Mouse (Mus musculus) intestine, embryonic 14.5 days (tissue): ENCODE measurements around the gene Rps6kl1. TPM values are rescaled to one million over a fixed set of nuclear protein-coding genes. Genes with fewer than 3 reads are reported as not detected.

Source experiments
- ATAC-seq: fragments of 200-750 bp; cut with Nextera tagmentation; replicated peaks from 2 replicates; pipeline ENCODE4 v1.8.0; 2017; ENCODE audit warnings: low read depth, moderate number of reproducible peaks, moderate TSS enrichment, moderate library complexity; ENCODE audit not compliant: low FRiP score, low TSS enrichment
- DNase-seq: peaks from one replicate; pipeline ENCODE4 v3.0.0-alpha.2; 2018; ENCODE audit warnings: low spot score
- H3K27ac ChIP-seq: fragments of 300-500 bp; sonication (generic); 2 replicates; pipeline ENCODE4 v1.5.1; 2014; ENCODE audit warnings: low read depth, mild to moderate bottlenecking, control low read depth
- H3K27me3 ChIP-seq: fragments of 300-500 bp; sonication (generic); replicated peaks from 2 replicates; pipeline ENCODE4 v1.6.1; 2014; ENCODE audit warnings: low read length, control low read depth; ENCODE audit not compliant: control insufficient read depth, insufficient read depth
- H3K36me3 ChIP-seq: fragments of 300-500 bp; sonication (generic); 2 replicates; pipeline ENCODE4 v1.6.1; 2014; ENCODE audit warnings: low read length, control low read depth; ENCODE audit not compliant: control insufficient read depth, insufficient read depth
- H3K4me1 ChIP-seq: fragments of 300-500 bp; sonication (generic); replicated peaks from 2 replicates; pipeline ENCODE4 v1.6.1; 2014; ENCODE audit warnings: low read length, control low read depth, mixed read lengths; ENCODE audit not compliant: control insufficient read depth, insufficient read depth
- H3K4me2 ChIP-seq: fragments of 300-500 bp; sonication (generic); 2 replicates; pipeline ENCODE4 v1.6.1; 2014; ENCODE audit warnings: low read length
- H3K4me3 ChIP-seq: fragments of 300-500 bp; sonication (generic); 2 replicates; pipeline ENCODE4 v1.5.1; 2014; ENCODE audit warnings: low read depth, low read length, control low read depth, mixed read lengths
- H3K9ac ChIP-seq: fragments of 300-500 bp; sonication (generic); 2 replicates; pipeline ENCODE4 v1.6.1; 2014; ENCODE audit warnings: mild to moderate bottlenecking, low read length
- H3K9me3 ChIP-seq: fragments of 300-500 bp; sonication (generic); 2 replicates; pipeline ENCODE4 v1.6.1; 2016; ENCODE audit warnings: low read length, control low read depth; ENCODE audit not compliant: control insufficient read depth
- WGBS: fragments of 180-500 bp; shearing (Covaris S2); extraction: QIAGEN DNeasy Blood & Tissue Kit; methylation state at CpG from one replicate; pipeline ENCODE4 v1.1.7; 2014; 5-methylcytosine and 5-hydroxymethylcytosine counted together
- polyA plus RNA-seq: library from polyadenylated mRNA; unstranded; fragments of >200 nt; fragmentation: Nextera tagmentation; extraction: Ambion mirVana; gene quantifications from 2 replicates; pipeline ENCODE4 v1.2.1, GENCODE M21; 2014

The Rps6kl1 gene
- polyA plus RNA-seq, 1 experiment from 2014 or later, result 2.9 TPM

GRCm38 (mm10) chr12:85170948-85171307, 19.9 kb upstream of the Rps6kl1 start:
- Histone ChIP-seq H3K27ac (no peak overlapping the region), H3K4me1 (peaks cover 16% of the 10 kb centered on the region), H3K9me3 (no peaks in the 10 kb centered on the region), H3K27me3 (no peaks in the 10 kb centered on the region), H3K36me3 (peaks cover 20% of the 10 kb centered on the region), H3K4me2 (no peak overlapping the region), H3K4me3 (no peak overlapping the region), H3K9ac (no peak overlapping the region)
- ATAC-seq, result no peak
- no peak for DNase-seq
- 70% methylated on average over 3 of the region's 3 CpGs for WGBS

GRCm38 (mm10) chr12:85170284-85170947, 19.4 kb upstream of the Rps6kl1 start:
- 88% methylated on average over 11 of the region's 11 CpGs for WGBS
- no peaks in the 10 kb centered on the region for H3K27me3 ChIP-seq
- DNase-seq (no peak), ATAC-seq (no peak)
- no peaks in the 10 kb centered on the region for H3K9me3 ChIP-seq
- peaks cover 23% of the 10 kb centered on the region for H3K36me3 ChIP-seq
- no peak overlapping the region for H3K27ac ChIP-seq
- H3K4me2 ChIP-seq, result no peak overlapping the region
- no peak overlapping the region for H3K4me3 ChIP-seq
- H3K9ac ChIP-seq, result no peak overlapping the region
- H3K4me1 ChIP-seq, result peaks cover 12% of the 10 kb centered on the region

- Histone ChIP-seq H3K4me2 (no peak overlapping the region), H3K9me3 (no peaks in the 10 kb centered on the region), H3K36me3 (peaks cover 23% of the 10 kb centered on the region), H3K27ac (no peak overlapping the region), H3K27me3 (no peaks in the 10 kb centered on the region), H3K9ac (no peak overlapping the region), H3K4me1 (peaks cover 9% of the 10 kb centered on the region; the same call in 1 of the 2 replicates), H3K4me3 (no peak overlapping the region)
- WGBS, result 71% methylated on average over 3 of the region's 3 CpGs
- no peak for DNase-seq
- ATAC-seq, result no peak
Observed at GRCm38 (mm10) chr12:85169877-85170276, 18.8 kb upstream of the Rps6kl1 start.

- no peak overlapping the region for H3K27ac ChIP-seq
- ATAC-seq (peak; percentile 73), DNase-seq (peak; percentile 93)
- H3K27me3 ChIP-seq, result no peaks in the 10 kb centered on the region
- H3K4me1 ChIP-seq, result peaks cover 9% of the 10 kb centered on the region; the same call in 1 of the 2 replicates
- peak overlapping the region; percentile 27 for H3K4me2 ChIP-seq
- H3K9me3 ChIP-seq, result no peaks in the 10 kb centered on the region
- H3K9ac ChIP-seq, result no peak overlapping the region
- H3K4me3 ChIP-seq, result no peak overlapping the region
- H3K36me3 ChIP-seq, result peaks cover 23% of the 10 kb centered on the region
- 33% methylated on average over 27 of the region's 27 CpGs for WGBS
Observed at GRCm38 (mm10) chr12:85169117-85169858, 18.2 kb upstream of the Rps6kl1 start.

GRCm38 (mm10) chr12:85166631-85167030, 15.6 kb upstream of the Rps6kl1 start:
- DNase-seq, result no peak
- Histone ChIP-seq H3K9ac (no peak overlapping the region), H3K27ac (no peak overlapping the region), H3K27me3 (no peaks in the 10 kb centered on the region), H3K36me3 (peaks cover 17% of the 10 kb centered on the region), H3K4me3 (no peak overlapping the region), H3K4me1 (0 out of 2 replicates have a peak, but pooled peaks cover 3% of the 10 kb centered on the region), H3K4me2 (no peak overlapping the region), H3K9me3 (no peaks in the 10 kb centered on the region)
- no peak for ATAC-seq
- WGBS, result 85% methylated on average over 9 of the region's 9 CpGs

- Histone ChIP-seq H3K27me3 (no peaks in the 10 kb centered on the region), H3K4me1 (0 out of 2 replicates have a peak, but pooled peaks cover 3% of the 10 kb centered on the region), H3K9ac (no peak overlapping the region), H3K27ac (no peak overlapping the region), H3K36me3 (peaks cover 14% of the 10 kb centered on the region), H3K4me2 (no peak overlapping the region), H3K9me3 (no peaks in the 10 kb centered on the region), H3K4me3 (no peak overlapping the region)
- WGBS, result 88% methylated on average over 5 of the region's 5 CpGs
- ATAC-seq (no peak), DNase-seq (no peak)
Observed at GRCm38 (mm10) chr12:85164996-85165395, 13.9 kb upstream of the Rps6kl1 start.

- WGBS, result 70% methylated on average over 5 of the region's 5 CpGs
Observed at GRCm38 (mm10) chr12:85159592-85159991, 8.5 kb upstream of the Rps6kl1 start.

GRCm38 (mm10) chr12:85158801-85159200, 7.7 kb upstream of the Rps6kl1 start:
- H3K9ac ChIP-seq, result no peak overlapping the region
- ATAC-seq, result no peak
- 82% methylated on average over 8 of the region's 8 CpGs for WGBS

More at GRCm38 (mm10) chr12:85159592-85159991, 8.5 kb upstream of the Rps6kl1 start:
- Histone ChIP-seq H3K9me3 (no peaks in the 10 kb centered on the region), H3K9ac (no peak overlapping the region), H3K27me3 (no peaks in the 10 kb centered on the region), H3K4me1 (0 out of 2 replicates have a peak, but pooled peaks cover 3% of the 10 kb centered on the region), H3K27ac (no peak overlapping the region), H3K4me3 (no peak overlapping the region), H3K4me2 (no peak overlapping the region), H3K36me3 (no peaks in the 10 kb centered on the region)
- no peak for DNase-seq
- ATAC-seq, result no peak

More at GRCm38 (mm10) chr12:85158801-85159200, 7.7 kb upstream of the Rps6kl1 start:
- Histone ChIP-seq H3K4me2 (no peak overlapping the region), H3K4me1 (0 out of 2 replicates have a peak, but pooled peaks cover 3% of the 10 kb centered on the region), H3K27me3 (no peaks in the 10 kb centered on the region), H3K27ac (no peak overlapping the region), H3K4me3 (no peak overlapping the region), H3K36me3 (no peaks in the 10 kb centered on the region), H3K9me3 (no peaks in the 10 kb centered on the region)
- no peak for DNase-seq
